Mouse (Mus musculus): ENCODE measurements around the gene Polr2f.

- no peak for TF ChIP-seq CTCF (IDR thresholded peaks at IDR 0.05; ENCODE audit: low read depth)
- no peak for TF ChIP-seq EP300 (IDR thresholded peaks at IDR 0.05; ENCODE audit: low read depth)
Measured at GRCm38 (mm10) chr15:79152709-79153108, 11.9 kb downstream of the Polr2f start.
